Mouse (Mus musculus): ENCODE measurements around the gene Edem1.

DNA sequence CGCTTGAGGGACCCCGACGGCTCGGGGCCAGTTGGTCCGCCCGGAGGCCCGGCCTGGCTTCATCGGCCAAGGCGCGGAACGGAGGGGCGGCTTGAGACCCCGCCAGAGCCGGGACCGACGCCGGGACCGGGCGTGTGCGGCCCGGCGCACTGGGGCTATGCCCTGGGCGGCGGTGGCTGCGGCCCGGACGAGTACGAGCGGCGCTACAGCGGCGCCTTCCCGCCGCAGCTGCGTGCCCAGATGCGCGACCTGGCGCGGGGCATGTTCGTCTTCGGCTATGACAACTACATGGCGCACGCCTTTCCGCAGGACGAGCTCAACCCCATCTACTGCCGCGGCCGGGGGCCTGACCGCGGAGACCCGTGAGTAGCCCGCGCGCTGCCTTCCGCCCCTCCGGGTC lies 431 bp downstream of the Edem1 start:
- TF ChIP-seq CTCF (IDR thresholded peaks at IDR 0.05; ENCODE audit: borderline replicate concordance, extremely low read depth, insufficient read depth, insufficient read length) (no peak), POLR2A (IDR thresholded peaks at IDR 0.05; ENCODE audit: borderline replicate concordance, extremely low read depth, insufficient read depth, insufficient read length, poor library complexity, severe bottlenecking) (no peak)
